Mouse (Mus musculus) thymus, adult 2 months (tissue): ENCODE results near the gene Larp6.

ENCODE experiments used
- CTCF ChIP-seq: fragments of 200-500 bp; IDR thresholded peaks from 2 replicates; pipeline ENCODE4 v1.5.1; 2012; ENCODE audit warnings: mild to moderate bottlenecking, control low read depth, low read length, moderate library complexity, borderline replicate concordance; ENCODE audit not compliant: control insufficient read depth, poor library complexity, insufficient read depth; ENCODE audit errors: extremely low read depth
- POLR2A ChIP-seq: fragments of 200-500 bp; IDR thresholded peaks from 2 replicates; pipeline ENCODE4 v1.6.1; 2012; ENCODE audit warnings: mild to moderate bottlenecking, low read length, control low read depth, moderate library complexity; ENCODE audit not compliant: control insufficient read depth, poor library complexity, insufficient read depth; ENCODE audit errors: extremely low read depth

- TF ChIP-seq POLR2A: no peak
- TF ChIP-seq CTCF: no peak
Observed at GRCm38 (mm10) chr9:60707594-60707993, 5.2 kb upstream of the Larp6 start.
